Mouse (Mus musculus): Measurements from ENCODE around the gene Inhba. TPM values are rescaled to one million over a fixed set of nuclear protein-coding genes. Genes with fewer than 3 reads are reported as not detected.

Inhba gene
- 0.15 and 1.3 TPM in 2 replicates for total RNA-seq (2017)

GRCm38 (mm10) chr13:16011372-16012242 lies at the start of gene Inhba:
Gene Inhba (plus strand): TSS chr13:16011851.
- peak; percentile 79 for ATAC-seq (replicated peaks; ENCODE audit: low read depth, poor library complexity, severe bottlenecking)

GRCm38 (mm10) chr13:15976584-15976983 lies 35.1 kb upstream of the Inhba start:
- peak; percentile 83 for ATAC-seq (replicated peaks; ENCODE audit: low read depth, poor library complexity, severe bottlenecking)

- ATAC-seq (replicated peaks; ENCODE audit: low read depth, poor library complexity, severe bottlenecking) = no peak
These were observed 32.1 kb upstream of the Inhba start for GRCm38 (mm10) chr13:15979551-15979950.

DNA sequence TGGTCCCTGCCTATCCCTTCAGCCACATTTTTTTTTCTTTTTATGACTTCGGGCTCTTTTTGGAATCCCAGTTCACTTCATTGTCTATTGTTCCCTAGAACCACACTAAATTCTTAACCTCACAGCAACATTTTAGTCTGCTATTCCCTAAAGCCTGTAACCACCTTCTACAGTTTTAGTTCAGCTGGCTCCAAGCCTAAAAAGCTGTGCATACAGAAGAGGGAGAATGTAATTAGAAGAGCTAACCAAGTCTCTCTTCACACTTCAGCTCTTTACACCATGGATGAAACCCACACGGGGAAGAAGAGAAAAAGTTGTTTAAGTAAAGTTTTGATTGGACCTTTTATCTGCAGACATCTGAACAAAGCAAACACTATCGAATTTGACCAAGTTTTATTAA lies 29.6 kb upstream of the Inhba start:
- no peak for ATAC-seq (replicated peaks; ENCODE audit: low read depth, poor library complexity, severe bottlenecking)

- ATAC-seq (replicated peaks; ENCODE audit: low read depth, poor library complexity, severe bottlenecking) = 0 out of 2 replicates have a peak, but pooled peaks have one; percentile 63
These were observed 25.9 kb upstream of the Inhba start for GRCm38 (mm10) chr13:15985761-15986160.

GRCm38 (mm10) chr13:15986172-15986571 lies 25.5 kb upstream of the Inhba start:
- ATAC-seq (replicated peaks; ENCODE audit: low read depth, poor library complexity, severe bottlenecking) = no peak

GRCm38 (mm10) chr13:15995314-15995713 lies 16.3 kb upstream of the Inhba start:
- ATAC-seq (replicated peaks; ENCODE audit: low read depth, poor library complexity, severe bottlenecking) = no peak

DNA sequence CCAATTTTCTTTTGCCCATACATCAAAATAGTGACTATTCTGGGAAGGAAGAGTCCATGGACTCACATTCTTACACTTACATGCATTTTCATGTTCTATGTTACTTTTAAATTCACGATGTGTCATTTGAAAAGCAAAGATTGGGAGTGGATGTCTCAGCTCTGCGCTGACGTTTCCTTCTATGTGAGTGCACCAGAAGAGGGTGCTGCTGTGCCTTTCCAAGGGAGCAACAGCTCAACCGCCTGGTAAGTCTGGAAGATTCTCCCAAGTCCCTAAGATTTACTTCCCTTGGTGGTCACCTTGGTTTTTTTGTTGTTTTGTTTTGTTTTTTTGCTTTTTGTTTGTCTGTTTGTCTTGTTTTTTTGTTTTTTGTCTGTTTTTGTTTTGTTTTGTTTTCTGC lies 6.1 kb upstream of the Inhba start:
- ATAC-seq (replicated peaks; ENCODE audit: low read depth, poor library complexity, severe bottlenecking) = peak; percentile 76

DNA sequence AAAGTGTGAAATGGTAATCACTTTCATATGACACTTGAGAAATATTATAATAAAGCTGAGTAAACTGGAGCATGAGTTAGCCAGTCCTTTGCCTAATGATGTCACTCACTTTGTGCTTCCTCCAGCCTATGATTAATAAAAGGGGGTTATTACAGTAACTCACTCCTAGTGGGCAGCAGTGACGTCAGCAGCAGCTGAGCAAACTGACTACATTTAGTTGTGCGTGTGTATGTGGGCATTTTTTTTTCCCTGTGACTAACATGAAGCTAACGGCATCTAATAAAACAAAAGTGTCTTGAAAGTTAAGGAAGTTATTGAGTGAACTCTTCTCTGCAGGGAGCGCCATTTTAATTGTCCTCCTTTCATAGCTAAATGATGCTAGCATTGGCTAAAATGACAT lies 3.9 kb upstream of the Inhba start:
- ATAC-seq (replicated peaks; ENCODE audit: low read depth, poor library complexity, severe bottlenecking) = no peak

GRCm38 (mm10) chr13:16008348-16008747 lies 3.3 kb upstream of the Inhba start:
- ATAC-seq (replicated peaks; ENCODE audit: low read depth, poor library complexity, severe bottlenecking) = no peak

GRCm38 (mm10) chr13:16009766-16010465 lies 1.7 kb upstream of the Inhba start:
- no peak for ATAC-seq (replicated peaks; ENCODE audit: low read depth, poor library complexity, severe bottlenecking)

DNA sequence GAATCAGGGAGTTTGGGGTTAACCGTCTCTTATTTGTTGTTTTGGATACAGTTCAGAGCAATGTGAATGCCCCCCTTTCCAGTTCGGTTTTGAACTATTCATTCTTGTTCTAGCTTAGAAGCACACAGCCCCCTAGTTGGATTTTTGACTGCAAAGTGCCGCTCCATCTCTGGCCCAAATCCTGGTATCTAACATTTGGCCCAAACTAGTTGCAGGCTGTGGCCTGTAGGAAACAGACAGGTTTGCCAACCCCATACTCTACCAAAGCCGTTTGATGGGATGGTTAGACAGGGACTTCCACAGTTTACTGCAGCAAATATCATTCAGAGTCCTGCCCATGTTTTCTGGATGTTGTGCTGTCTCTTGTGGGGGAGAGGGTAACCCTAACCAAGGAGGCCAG lies 1.1 kb upstream of the Inhba start:
- ATAC-seq (replicated peaks; ENCODE audit: low read depth, poor library complexity, severe bottlenecking) = no peak

GRCm38 (mm10) chr13:16012243-16012887 lies 714 bp downstream of the Inhba start:
- ATAC-seq (replicated peaks; ENCODE audit: low read depth, poor library complexity, severe bottlenecking) = peak; percentile 90

GRCm38 (mm10) chr13:16014166-16014565 lies 2.5 kb downstream of the Inhba start:
- no peak for ATAC-seq (replicated peaks; ENCODE audit: low read depth, poor library complexity, severe bottlenecking)

- ATAC-seq (replicated peaks; ENCODE audit: low read depth, poor library complexity, severe bottlenecking) = no peak
These were observed 4.9 kb downstream of the Inhba start for GRCm38 (mm10) chr13:16016506-16016905.

DNA sequence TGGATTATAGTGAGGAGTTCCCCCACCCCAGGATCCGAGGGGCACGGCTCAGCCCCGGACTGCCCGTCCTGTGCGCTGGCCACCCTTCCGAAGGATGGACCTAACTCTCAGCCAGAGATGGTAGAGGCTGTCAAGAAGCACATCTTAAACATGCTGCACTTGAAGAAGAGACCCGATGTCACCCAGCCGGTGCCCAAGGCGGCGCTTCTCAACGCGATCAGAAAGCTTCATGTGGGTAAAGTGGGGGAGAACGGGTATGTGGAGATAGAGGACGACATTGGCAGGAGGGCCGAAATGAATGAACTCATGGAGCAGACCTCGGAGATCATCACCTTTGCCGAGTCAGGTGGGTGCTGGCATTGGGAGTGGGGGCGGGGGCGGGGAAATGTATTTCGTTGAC lies 5.7 kb downstream of the Inhba start:
- ATAC-seq (replicated peaks; ENCODE audit: low read depth, poor library complexity, severe bottlenecking) = peak; percentile 27

DNA sequence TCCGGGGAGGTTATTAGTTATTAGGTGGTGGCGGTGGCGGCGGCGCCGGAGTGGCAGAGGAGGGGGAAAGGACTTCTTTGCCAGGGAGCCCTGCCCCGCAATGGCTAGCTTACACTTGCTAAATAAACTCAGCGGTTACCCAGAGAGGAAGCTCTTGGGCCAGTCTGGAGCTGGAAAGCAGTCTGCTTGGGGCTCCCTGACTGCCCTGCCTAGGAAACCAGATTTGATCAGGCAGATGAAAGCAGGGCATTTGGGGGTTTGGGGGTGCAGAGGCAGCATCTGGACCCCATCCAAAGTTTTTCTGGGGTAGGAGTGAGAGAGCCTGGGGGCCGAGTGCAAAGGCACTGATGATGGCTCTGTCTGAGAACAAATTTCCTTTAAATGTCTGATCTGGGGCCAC lies 6.1 kb downstream of the Inhba start:
- ATAC-seq (replicated peaks; ENCODE audit: low read depth, poor library complexity, severe bottlenecking) = peak; percentile 49

GRCm38 (mm10) chr13:16018807-16019510 lies 7.3 kb downstream of the Inhba start:
- ATAC-seq (replicated peaks; ENCODE audit: low read depth, poor library complexity, severe bottlenecking) = peak; percentile 39

- peak; percentile 54 for ATAC-seq (replicated peaks; ENCODE audit: low read depth, poor library complexity, severe bottlenecking)
These were observed 9.0 kb downstream of the Inhba start for GRCm38 (mm10) chr13:16020659-16021058.

DNA sequence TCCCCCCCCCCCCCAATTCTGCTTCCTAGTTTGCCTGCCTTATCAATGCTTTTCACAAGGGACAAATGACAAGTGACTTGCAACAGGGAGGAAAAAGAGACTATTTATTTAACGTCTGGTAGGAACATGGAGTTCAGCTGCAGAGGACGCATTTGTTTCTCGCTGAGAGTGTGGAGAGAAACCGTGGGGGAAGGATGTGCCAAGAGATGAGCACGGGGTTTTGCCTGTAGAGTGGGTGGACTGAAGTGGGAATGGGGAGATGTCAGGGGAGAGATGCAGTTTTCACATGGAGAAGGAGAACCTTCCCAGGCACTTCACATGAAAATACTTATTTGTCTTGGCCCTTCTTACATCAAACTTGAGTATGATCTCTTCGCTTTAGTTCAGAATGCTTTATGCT lies 9.5 kb downstream of the Inhba start:
- no peak for ATAC-seq (replicated peaks; ENCODE audit: low read depth, poor library complexity, severe bottlenecking)

Data from common myeloid progenitor, adult 5-6 weeks (primary cell).